Mouse (Mus musculus) embryonic fibroblast, embryonic 13.5 days (primary cell): ENCODE results near the gene Tsc22d3.

Source experiments
- CTCF ChIP-seq: IDR thresholded peaks from 2 replicates; pipeline ENCODE4 v1.5.1; 2011; ENCODE audit warnings: mild to moderate bottlenecking, control low read depth, low read length, moderate library complexity, borderline replicate concordance; ENCODE audit not compliant: insufficient read depth
- POLR2A ChIP-seq: IDR thresholded peaks from 2 replicates; pipeline ENCODE4 v1.6.1; 2011; ENCODE audit warnings: low read depth, mild to moderate bottlenecking, control low read depth, low read length, moderate library complexity

DNA sequence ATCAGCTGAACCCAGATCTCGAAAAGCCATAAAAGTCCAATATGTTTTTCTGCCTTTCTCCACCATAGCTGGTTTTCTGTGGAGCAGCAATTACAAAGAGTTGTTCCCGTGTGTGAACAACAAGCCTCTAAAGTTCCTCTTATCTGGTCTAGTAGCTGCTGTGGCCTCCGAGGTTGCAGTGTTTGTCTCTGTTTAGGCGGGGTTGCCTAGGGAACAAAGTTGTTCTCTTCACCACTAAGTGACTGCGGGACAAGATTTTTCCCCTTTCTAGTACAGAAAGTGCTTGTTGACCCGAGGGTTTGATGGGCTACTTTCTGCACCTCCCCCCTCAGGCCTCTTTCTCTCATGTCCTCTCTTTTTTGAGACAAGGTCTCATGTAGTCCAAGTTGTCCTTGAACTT lies 62.8 kb downstream of the Tsc22d3 start:
- TF ChIP-seq CTCF (no peak), POLR2A (no peak)
